Mouse (Mus musculus): ENCODE measurements at regions not wholly inside any gene's neighbourhood (a gene's known extent, or its start where the extent isn't known, plus 50 kb on each side); places are given as distances from the start of the nearest gene placed in this dataset.

DNA sequence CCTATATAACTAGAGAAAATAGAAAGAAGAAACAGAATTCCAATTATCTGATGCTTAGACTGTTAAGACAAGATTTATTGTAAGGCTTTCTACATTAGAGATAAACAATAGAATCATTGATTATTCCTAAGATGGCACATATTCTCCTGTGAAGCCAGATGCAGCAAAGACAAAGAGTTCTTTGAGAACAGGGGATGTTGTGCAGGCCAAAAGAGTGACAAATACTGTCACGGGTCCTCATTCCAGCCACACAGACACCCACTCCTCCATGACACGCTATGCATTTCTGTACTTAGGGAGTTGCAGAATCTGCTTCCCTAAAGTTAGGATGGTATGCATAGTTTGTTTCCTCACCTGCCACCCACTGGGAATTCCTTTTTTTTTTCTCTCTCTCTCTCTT, 245.2 kb downstream of the Sv2b start:
- no peak for DNase-seq

DNA sequence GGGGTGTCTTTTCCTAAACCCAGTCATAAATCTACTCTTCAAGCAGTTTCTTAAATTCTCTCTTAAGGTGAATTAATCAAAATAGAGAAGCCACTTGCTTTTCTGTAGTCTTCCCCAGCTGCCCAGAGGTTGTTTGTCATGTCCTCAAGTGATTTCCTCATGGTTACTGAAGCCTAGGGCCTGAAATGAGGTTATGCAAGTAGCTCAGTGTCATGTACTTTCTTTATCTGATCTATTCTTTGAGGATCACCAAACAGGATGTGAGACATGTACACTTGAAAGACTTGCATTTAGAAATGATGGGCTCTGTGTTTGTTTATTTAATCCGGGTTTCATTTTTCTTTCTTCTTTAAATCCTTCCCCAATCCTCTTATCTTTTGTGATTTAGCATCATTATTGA, 258.8 kb downstream of the Sv2b start:
- DNase-seq, result no peak

DNA sequence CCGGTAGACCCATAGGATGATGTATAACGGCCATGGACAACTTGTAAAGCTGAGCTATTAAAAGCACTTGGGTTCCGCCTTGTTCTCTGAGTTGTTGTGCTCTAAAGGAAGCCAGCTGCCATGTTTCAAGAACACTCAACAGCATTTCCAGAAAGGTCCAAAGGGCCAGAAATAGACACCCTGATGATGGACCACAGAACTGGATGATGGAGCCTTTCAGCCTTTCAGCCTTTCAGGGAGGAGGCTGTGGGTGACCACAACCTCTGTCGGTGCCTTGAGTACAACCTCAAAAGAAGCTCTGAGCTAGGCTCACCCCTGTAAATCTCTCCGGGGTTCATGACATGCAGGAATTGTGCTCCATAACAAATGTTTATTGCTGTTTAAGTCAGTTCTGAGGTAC, 259.3 kb downstream of the Sv2b start:
- no peak for DNase-seq

DNA sequence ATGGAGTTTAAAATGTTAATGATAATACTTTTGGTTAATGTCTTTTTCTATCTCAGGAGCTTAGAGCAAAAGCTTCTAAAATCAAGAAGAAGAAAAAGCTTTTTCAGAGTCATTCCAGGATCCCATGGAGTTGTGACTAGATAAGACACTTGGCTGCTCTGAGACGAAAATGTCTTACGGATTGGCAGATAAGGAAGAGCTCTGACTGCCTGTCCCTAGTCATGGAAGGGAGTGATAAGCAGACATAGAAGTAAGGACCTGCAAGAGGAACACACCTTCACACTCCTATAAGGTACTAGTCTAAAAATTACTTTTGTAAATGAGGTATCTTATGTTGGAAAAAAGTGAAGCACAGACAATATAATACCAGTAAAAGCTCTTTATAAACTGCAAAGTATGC, 260.2 kb downstream of the Sv2b start:
- no peak for DNase-seq

DNA sequence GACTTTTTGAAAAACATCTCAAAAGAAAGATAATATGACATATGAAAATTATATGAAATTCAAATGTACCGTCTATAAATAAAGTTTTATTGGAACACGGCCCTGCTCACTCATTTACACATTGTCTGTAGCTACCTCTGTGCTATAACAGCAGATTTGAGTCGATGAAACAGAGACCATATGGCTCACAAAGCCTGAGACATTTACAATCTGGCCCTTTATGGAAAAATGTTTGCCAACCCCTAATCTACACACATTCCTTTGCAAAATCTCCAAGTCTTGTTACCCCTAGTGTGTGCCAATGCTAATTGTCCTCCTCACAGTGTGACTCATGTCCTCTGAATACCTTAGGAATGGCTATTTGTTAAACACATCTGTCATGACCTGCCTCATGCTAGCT, 261.2 kb downstream of the Sv2b start:
- no peak for DNase-seq

DNA sequence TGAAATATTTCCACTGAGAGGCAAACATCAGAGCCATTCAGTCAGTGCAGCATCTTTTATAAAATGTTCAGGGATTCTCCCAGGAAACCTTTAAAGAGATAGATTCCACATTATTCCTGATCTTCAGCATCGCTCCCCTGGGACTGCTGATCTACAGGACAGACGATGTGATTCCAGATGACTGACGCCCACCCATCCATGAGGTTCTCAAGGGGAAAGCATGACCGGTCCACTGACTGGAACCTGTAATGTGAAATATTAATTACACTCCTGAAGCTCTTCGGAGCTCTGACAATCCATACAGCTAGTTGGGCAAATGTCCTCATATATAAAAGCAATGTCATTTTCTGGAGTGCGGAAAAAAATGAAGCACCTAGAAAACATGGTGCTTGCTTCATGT, 268.2 kb downstream of the Sv2b start:
- DNase-seq, result no peak

DNA sequence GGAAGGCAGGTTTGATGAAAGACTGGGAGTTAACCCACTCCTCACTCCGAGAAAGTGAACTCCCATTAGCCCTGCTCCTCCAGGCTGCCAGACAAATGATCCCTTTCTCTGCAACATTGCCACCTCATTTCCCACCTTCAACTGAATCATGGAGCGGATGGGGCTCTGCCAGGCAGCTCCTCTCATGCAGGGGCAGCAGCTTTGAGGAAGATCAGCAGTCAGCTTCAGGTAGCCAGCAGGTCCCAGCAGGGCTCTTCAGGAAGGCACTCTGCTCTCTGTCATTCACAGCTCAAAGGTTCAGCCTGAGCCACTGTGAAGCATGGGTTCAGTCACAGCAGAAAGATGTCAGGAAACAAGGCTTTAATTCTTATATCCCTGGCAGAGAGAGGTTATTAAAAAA, 282.9 kb downstream of the Sv2b start:
- no peak for DNase-seq

DNA sequence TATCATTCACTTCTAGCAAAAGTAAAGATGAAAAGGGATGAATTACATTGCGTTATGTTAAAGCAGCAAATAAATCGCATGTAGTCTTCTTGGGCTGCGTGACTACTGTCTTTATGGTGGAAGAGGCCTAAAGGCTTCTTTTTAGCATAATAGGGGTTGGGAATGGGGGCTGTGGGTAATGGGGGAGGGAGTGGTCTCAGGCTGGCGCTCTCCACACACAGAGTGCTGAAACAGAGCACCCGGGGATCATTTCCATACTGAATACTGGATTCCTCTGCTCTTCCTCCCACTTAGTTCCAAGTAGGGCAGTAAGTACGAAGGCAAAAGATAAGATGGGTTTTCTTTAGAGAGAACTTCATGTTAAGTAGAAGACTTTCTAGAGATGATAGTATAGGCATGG, 287.1 kb downstream of the Sv2b start:
- no peak for DNase-seq

DNA sequence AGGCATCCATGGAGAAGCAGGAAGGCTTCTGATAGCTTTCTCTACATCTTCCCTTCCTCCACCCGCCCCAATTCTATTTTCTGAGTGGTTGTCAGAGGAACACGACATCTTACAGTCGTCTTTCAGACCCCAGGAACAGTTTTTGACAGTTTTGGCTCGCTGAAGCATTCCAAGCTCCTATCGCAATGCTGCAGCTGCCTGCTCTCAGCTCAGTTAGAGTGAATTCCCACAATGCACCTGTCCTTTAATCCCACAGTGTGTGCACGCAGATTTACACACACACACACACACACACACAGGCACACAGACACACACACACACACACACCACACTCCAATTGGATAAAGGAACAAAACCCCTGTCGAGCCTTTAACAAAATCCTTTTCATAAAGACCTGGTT, 290.4 kb downstream of the Sv2b start:
- peak in 1 of 2 experiments; percentile 3 for DNase-seq

DNA sequence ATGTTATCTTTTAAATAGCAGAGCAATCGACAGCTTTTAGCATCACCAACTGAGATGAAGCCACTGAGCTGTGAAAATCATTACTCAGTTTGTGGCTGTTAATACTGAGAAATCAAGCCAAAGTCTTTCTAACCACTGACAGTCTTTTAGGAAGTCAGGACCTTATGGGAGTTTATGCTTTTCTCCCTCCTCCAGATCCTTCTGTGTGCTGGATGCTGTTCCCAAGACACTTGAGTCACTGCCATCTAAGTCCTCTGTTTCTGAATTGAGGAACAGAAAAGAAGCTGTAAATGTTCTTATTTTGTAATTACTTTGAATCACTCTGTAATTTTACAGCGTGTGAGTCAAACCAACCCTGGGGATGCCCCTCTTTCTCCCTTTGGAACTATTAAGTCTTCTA, 300.6 kb downstream of the Sv2b start:
- DNase-seq, result no peak

DNA sequence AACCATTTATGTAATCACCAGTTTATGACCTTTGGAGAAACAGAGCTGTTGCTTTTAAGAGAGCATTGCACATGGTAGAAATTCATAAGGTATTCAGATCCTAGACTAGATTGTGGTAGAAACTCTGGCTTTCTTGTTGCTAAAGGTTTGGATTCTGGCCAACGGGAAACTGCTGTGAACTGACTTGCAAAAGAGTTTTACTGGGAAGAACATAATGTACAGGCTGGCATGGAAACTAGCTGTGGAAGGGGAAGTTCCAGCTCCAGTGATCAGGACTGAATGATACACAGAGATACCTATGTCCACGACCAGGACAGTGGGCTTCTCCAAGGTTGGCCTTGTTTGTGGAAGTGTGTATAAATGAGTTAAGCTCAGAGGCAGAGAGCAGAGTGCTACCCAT, 318.9 kb downstream of the Sv2b start:
- no peak for DNase-seq

DNA sequence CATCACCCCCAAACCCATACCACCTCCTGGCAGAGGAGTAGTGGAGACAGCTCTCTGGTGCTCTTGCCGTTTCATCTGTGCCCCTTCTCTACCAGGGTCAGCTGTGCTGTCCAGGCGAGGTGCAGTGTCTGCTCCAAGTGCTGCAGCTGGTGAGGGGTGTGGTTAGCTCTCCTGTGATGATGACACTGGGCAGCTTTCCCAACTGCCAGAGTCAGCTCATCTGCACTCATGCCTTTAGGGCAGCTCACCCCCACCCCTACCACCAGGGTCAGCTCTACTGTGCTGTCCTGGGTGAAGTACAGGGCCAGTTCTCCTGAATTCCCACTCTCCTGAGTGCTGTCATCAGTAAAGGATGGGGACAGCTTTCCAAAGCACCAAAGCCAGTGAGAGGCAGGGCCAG, 329.6 kb downstream of the Sv2b start:
- DNase-seq, result no peak

DNA sequence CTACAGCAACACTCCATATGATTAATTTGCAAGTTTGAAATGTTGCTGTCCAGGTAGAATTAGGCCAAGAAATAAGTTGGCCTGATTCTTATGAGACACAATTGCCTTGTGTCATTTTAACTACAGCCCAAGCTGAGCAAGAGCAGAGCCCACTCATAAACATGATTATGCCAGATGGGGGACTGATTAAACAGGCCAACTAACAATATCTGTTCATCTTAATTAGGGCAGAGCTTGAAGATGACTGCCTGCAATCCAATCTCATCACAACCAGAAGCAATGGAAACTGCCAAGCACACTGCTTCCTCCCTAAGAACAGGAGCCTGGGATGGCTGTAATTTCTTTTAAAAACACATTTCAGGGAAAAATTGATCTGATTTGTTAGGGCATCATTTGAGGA, 333.1 kb downstream of the Sv2b start:
- no peak for DNase-seq

DNA sequence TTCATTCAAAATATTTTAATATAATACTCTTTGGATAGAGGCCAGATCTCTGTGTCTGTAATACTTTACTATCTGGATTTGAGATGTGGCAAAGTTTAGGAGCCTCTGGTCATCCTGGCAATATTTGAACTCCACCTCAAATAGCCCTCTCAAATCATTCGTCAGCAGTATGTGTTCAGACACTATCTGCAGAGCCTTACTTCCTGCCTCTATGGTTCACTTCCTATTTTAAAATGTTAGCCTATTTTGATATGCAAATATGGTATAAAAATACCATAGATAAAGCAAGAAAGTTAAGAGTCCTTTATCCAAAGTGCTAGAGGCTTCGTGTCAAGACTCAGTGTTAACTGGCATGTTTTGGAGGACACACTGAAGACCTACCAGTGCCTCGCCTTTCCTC, 334.6 kb downstream of the Sv2b start:
- DNase-seq, result no peak

DNA sequence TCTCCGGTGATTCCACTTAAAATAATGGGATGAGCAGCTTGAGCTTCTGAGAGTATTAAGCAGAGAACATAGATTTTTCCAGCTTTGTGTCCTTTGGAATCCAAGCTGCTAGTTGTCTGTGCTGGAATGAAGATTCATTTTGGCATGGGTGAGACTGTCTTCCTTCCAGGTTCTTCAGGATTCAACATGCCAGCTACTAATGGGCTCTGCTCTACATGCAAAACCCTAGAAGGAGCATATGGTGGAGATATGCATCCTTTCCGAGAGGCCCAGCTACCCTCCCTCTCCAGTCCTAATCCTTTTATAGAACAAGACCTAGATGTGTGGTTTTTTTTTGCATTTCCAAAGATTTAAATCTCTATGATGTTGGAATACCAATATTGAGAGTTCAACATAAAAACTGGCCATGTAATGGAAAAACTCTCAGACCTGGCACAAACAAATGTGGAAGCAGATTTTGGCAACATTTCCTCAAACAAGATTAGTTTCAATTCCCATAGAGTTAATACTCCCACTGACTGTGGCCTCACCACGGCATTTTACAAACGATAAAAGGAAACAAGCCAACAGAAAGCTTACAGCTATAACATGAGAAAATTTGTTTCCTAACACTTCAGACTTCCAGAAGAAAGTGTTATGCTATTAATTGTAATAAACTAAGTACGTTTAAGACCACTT, 364.5 kb downstream of the Sv2b start:
- DNase-seq, result no peak

DNA sequence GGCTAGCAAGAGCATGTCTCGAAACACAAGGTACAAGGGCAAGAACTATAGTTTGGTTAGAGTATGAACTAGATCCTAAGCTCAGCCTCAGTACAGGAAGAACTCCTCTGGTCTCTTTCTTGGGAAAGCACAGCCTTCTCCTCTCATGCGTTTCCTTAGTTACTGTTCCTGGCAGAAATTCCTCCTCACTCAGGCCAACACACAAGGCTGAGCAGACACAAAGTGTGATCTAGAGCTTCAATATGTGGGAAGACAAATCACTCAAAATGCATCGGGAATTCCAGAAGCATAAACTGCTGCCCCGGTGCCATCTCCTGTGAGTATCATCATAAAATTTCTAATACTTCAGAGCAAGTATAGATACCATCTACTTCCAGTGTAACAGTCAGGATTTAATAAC, 366.1 kb downstream of the Sv2b start:
- peak in 1 of 2 experiments; percentile 15 for DNase-seq

DNA sequence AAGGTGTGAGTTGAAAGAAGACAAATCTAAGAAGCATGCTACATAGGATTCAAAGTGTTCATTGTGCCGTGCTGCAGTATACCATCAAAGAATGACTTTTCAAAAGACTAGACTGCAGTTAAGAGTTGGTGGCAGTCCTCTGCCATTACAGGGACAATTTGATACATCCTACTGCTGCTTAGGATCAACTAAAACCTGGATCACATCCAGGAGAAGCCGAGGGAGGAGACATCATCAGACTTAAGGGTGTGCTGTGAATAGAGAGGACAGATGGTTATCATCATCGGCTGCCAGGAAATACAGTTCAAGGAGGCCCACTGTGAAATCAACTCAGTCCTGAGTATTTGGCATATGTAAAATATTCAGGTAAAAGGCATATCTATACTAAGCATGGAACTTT, 366.9 kb downstream of the Sv2b start:
- no peak for DNase-seq

DNA sequence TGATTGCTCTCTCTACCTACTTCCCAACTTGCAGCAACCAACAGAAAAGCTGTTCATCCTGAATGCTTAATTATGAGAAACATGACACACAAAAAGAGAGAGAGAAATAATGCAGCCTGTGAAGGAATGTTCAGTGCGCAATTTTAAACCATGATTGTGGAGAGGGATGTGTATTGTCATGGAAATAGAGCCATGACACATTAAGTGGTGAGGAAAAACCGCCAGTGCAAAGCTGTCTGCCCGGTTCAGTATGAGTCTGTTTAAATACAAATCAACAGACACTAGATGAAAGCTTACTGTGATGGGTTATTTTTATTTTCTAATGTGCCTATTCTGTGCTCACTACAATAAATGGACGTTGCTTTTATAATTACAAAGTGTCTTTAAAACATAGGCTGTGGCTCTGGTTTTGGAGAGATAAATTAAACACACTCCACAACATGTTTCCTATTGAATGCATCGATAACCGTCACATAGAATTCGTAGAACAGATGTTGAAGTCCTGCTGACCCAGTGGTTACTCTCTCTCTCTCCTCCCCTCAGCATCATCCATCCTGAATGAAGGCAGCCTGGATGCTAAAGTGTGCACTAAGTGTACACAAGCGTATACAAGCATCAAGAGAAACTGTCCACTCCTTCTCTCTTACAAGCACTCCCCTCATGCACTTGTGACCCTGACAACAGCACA, 374.7 kb upstream of the Slco3a1 start:
- no peak for DNase-seq

DNA sequence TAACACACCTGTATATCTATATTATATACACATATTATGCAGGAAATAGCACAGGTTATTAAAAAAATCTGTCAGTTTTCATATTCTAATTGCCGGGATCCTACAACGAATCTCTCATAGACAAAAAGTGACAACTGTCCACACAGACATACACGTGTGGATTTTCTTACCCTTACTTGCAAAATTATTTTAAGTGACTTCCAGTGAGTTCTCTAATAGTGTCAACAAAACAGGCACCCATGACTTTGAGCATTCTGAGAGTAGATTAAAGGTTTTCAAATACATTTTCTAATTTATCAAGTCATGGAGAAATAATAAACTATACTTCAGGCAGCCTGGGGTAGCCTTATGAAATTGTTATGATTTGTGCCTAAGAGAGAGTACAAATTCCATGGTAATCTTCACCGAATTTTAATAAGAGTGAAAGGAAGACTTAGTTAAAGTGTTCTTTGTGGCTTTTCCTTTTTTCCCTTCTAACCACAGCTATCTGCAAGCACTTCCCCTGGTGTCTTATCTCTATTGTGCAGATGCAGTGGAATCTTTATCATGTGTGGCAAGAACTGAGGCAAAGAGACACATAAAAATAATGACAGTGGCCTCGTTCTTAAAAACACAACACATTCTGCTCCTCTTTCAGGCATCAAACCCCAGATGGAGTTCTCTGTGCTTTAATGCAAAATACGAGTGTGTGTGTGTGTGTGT, 373.8 kb upstream of the Slco3a1 start:
- DNase-seq, result no peak

DNA sequence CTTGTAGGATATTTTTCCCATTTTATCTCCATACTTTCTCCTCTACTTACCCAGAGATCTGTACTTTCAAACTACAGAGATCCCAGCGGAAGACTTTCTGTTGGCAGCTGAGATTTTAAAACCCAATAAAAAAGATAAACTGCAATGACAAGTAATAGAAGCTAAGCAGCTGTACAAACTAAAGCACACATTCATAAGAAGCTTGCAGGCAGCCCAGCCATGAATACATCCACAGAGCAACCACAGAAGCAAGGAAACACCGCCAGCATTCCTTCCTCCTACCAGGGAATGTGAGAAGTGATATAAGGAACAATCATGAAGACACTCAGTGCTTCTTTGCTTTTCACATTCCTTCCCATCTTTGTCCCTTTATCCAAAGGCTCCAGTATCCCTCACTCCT, 372.1 kb upstream of the Slco3a1 start:
- no peak for DNase-seq

DNA sequence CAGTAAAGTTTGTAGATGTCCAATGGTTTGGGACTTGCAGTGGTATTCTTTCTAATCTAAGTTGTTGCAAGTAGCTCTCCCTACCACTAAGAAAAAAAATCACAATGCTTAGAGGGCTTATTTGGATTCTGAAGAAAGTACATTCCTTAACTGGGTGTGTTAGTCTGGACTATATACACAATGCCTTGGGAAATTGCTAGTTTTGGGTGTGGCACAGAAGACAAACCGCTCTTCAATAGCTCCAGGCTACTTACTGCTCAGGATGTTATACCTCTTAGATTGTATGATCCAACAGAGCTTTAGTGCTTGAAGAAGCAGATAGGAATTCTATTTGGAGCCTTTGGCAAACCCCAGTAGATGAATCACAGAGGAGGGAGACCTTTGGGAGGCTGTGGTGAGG, 369.6 kb upstream of the Slco3a1 start:
- no peak for DNase-seq

DNA sequence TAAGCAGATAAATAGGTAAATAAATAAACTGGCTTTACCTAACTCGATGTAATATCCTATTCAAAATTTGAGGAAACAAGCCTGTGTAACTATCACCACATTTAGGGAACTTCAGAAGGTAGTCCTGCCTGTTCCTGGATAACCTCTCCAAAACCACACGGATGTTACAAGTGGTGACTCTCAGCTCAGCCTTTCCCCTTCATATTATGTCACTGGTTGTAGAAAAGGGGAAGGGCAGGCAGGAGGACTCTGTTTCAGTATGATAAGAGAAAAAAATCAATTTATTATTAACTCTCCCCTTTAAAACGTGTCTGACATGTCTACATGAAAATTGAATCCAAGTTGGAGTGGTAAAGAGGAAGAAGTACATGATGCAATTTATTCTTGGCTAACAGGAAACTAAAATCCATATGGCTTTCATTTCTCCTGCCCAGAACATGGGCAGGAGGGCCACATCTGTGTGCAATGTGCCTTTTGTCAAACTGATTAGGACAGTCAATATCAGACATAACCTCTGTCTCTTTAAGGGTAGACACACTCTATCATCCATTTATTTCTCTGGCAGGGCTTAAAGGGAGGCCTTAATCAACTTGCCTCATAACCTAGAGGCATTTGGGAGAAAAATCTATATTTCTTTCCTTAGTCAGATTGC, 353.9 kb upstream of the Slco3a1 start:
- no peak for DNase-seq

DNA sequence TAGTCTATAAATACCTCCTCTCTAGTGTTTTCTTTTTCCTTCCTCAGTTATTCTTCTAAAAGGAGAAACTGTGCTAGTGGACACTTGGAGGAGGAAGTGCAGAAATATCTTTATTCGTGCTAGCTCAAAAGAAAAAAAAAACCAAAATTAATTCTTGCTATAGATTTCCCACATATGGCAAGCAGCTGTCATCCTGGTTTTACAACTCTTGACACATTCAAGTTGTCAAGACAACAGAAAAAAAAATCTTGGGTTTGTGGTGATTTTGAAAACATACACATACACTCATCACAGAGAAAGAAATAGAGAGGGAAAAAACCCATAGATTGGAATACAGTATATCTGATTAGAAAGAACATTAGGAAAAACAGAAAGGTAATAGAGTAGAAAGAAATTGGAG, 352.8 kb upstream of the Slco3a1 start:
- DNase-seq, result no peak

DNA sequence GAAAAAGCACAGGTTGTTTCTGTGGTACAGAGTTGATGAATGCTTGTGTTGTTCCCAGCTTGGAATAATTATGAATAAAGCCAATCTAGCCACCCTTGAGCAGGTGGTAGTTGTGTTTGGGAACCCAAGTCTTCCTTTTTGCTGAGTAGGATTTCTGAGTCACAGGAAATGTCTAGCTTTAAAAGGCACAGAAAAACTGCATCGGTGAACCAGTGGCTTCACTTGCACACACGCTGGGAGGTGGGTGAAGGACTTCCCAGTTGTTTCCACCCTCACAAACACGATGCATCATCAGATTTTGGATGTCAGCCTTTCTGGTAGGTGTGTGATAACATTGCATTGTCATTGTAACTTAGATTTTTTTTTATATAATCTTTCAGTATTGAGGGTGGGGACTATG, 322.9 kb upstream of the Slco3a1 start:
- peak in 1 of 2 experiments; percentile 3 for DNase-seq
